ENCODE assay signal across 7 mouse cellular contexts in the genomic region with DNA sequence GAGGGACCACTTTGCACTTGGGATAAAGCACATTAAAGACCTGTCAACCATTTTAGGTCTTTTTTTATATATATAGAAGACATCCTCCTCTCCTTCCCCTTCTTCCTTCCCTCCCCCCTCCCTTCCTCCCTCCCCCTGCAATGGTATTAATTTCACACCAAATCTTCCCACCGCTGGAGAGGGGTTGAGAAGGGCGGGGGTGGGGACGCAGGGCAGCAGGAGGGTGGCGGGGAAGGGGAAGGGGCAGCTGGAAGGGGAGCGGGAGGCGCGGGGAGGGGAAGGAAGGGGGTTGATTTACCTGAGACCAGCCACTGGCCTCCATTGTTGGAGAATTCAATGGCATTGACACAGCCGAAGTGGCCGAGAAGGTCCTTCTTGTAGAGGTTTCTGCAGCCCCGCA. TPM values are rescaled to one million over a fixed set of nuclear protein-coding genes. Genes with fewer than 3 reads are reported as not detected.
DNase-seq lines count a peak whose midpoint lies in the region; ATAC-seq and TF ChIP-seq lines count a peak whose summit lies in the region.

No protein-coding gene starts in this region.

- ATAC-seq in intestine, embryonic 14.5 days (replicated peaks; ENCODE audit: low FRiP score, low TSS enrichment, low read depth), result no peak
- peak; percentile 35; the same call in 1 of the 2 replicates for ATAC-seq in neural tube, embryonic 14.5 days (ENCODE audit: low read depth)

- no peaks in the 10 kb centered on the region for H3K4me1 ChIP-seq in spleen, adult 2 months (ENCODE audit: control insufficient read depth, insufficient read depth, insufficient read length)
- H3K4me1 ChIP-seq in cortical plate, adult 2 months (ENCODE audit: control insufficient read depth, insufficient read depth, low read length), result peaks cover 6% of the 10 kb centered on the region; the same call in 1 of the 2 replicates
- H3K4me1 ChIP-seq in intestine, embryonic 14.5 days (replicated peaks; ENCODE audit: control insufficient read depth, insufficient read depth, low read length), result peaks cover 9% of the 10 kb centered on the region; the same call in 1 of the 2 replicates
- peaks cover 18% of the 10 kb centered on the region; the same call in 1 of the 2 replicates for H3K4me1 ChIP-seq in neural tube, embryonic 14.5 days (ENCODE audit: control insufficient read depth, insufficient read depth, low read length)

- H3K4me3 ChIP-seq in spleen, adult 2 months (ENCODE audit: extremely low read depth, insufficient read depth, insufficient read length), result peak overlapping the region; percentile 92
- H3K4me3 ChIP-seq in cortical plate, adult 2 months (ENCODE audit: insufficient read depth, low read length), result peak overlapping the region; percentile 92
- peak overlapping the region; percentile 88 for H3K4me3 ChIP-seq in intestine, embryonic 14.5 days (ENCODE audit: low read depth, low read length)
- peak overlapping the region; percentile 93 for H3K4me3 ChIP-seq in neural tube, embryonic 14.5 days (ENCODE audit: low read depth, low read length)

- 2% methylated on average over 9 of the region's 10 CpGs for WGBS in spleen, adult 2 months
- WGBS in intestine, embryonic 14.5 days, result 2% methylated on average over 9 of the region's 10 CpGs
- WGBS in neural tube, embryonic 14.5 days, result 1% methylated on average over 10 of the region's 10 CpGs

- H3K9ac ChIP-seq in intestine, embryonic 14.5 days (ENCODE audit: low read length), result peak overlapping the region; percentile 82
- peak overlapping the region; percentile 90 for H3K9ac ChIP-seq in neural tube, embryonic 14.5 days (replicated peaks; ENCODE audit: low read depth, low read length)

- H3K36me3 ChIP-seq in spleen, adult 2 months (ENCODE audit: control insufficient read depth, insufficient read depth, low read length), result peaks cover 2% of the 10 kb centered on the region; the same call in 1 of the 2 replicates
- peaks cover 4% of the 10 kb centered on the region; the same call in 1 of the 2 replicates for H3K36me3 ChIP-seq in intestine, embryonic 14.5 days (ENCODE audit: control insufficient read depth, insufficient read depth, low read length)
- no peaks in the 10 kb centered on the region for H3K36me3 ChIP-seq in neural tube, embryonic 14.5 days (ENCODE audit: control insufficient read depth, insufficient read depth, low read length)

- no peaks in the 10 kb centered on the region for H3K27me3 ChIP-seq in spleen, adult 2 months (ENCODE audit: control insufficient read depth, insufficient read depth, low read length)
- H3K27me3 ChIP-seq in intestine, embryonic 14.5 days (replicated peaks; ENCODE audit: control insufficient read depth, insufficient read depth, low read length), result no peaks in the 10 kb centered on the region
- H3K27me3 ChIP-seq in neural tube, embryonic 14.5 days (ENCODE audit: control insufficient read depth, insufficient read depth, low read length), result no peaks in the 10 kb centered on the region

- peak overlapping the region; percentile 64 for H3K27ac ChIP-seq in spleen, adult 2 months (ENCODE audit: insufficient read depth, low read length)
- H3K27ac ChIP-seq in cortical plate, adult 2 months (ENCODE audit: insufficient read depth, low read length), result peak overlapping the region; percentile 92
- H3K27ac ChIP-seq in intestine, embryonic 14.5 days (ENCODE audit: low read depth), result peak overlapping the region; percentile 94
- peak overlapping the region; percentile 94 for H3K27ac ChIP-seq in neural tube, embryonic 14.5 days (ENCODE audit: low read depth, low read length)

- peak overlapping the region; percentile 58 for H3K4me2 ChIP-seq in intestine, embryonic 14.5 days (ENCODE audit: low read length)
- peak overlapping the region; percentile 49 for H3K4me2 ChIP-seq in neural tube, embryonic 14.5 days (ENCODE audit: low read depth, low read length)

- no peaks in the 10 kb centered on the region for H3K9me3 ChIP-seq in intestine, embryonic 14.5 days (ENCODE audit: control insufficient read depth, low read length)
- H3K9me3 ChIP-seq in neural tube, embryonic 14.5 days (ENCODE audit: control insufficient read depth, low read length), result no peaks in the 10 kb centered on the region

- TF ChIP-seq CTCF in spleen, adult 2 months (IDR thresholded peaks at IDR 0.05; ENCODE audit: extremely low read depth, insufficient read depth, insufficient read length, insufficient replicate concordance), result no peak
- no peak for TF ChIP-seq CTCF in cortical plate, adult 2 months (IDR thresholded peaks at IDR 0.05; ENCODE audit: extremely low read depth, insufficient read depth, low read length)

- DNase-seq in spleen, adult 2 months (ENCODE audit: low read depth in 1 of 2, low spot score in 2 of 2), result no peak
- DNase-seq in spleen, adult 18-20 months, result no peak
- no peak for DNase-seq in intestine, embryonic 14.5 days (ENCODE audit: low spot score)
- no peak for DNase-seq in right cerebral cortex, postnatal 36 days (ENCODE audit: low spot score in 2 of 2)
- DNase-seq in adrenal gland, adult 18-20 months (ENCODE audit: low spot score in 2 of 2), result no peak

- no peak for TF ChIP-seq POLR2A in spleen, adult 2 months (IDR thresholded peaks at IDR 0.05; ENCODE audit: low read depth, low read length)
- no peak for TF ChIP-seq POLR2A in cortical plate, adult 2 months (IDR thresholded peaks at IDR 0.05; ENCODE audit: extremely low read depth, insufficient read depth, low read length)

RNA-seq across cellular contexts. Expression of a gene that starts 0.5 kb away (rescaled TPM):
- polyA plus RNA-seq in spleen, adult 2 months (2012; rRNA removed), result 14.6 and 18.5 TPM in 2 replicates
- 49.4 and 51.2 TPM in 2 replicates for polyA plus RNA-seq in cortical plate, adult 2 months (2012; rRNA removed)
- polyA plus RNA-seq in intestine, embryonic 14.5 days (2014; fragmentation: Nextera tagmentation; extraction: Ambion mirVana), result 11.4 and 11.6 TPM in 2 replicates
- 25.3 and 25.6 TPM in 2 replicates for polyA plus RNA-seq in neural tube, embryonic 14.5 days (2014; fragmentation: Nextera tagmentation; extraction: Ambion mirVana)
- total RNA-seq in adrenal gland, adult 18-20 months (2021), result 10 to 100 TPM; 30.6 to 33.7 TPM

RNA-seq across cellular contexts. Expression of a gene that starts 27.0 kb away (rescaled TPM):
- polyA plus RNA-seq in spleen, adult 2 months (2012; rRNA removed), result 7.7 and 8.0 TPM in 2 replicates
- polyA plus RNA-seq in cortical plate, adult 2 months (2012; rRNA removed), result 128 and 146 TPM in 2 replicates
- polyA plus RNA-seq in intestine, embryonic 14.5 days (2014; fragmentation: Nextera tagmentation; extraction: Ambion mirVana), result 29.4 and 36.5 TPM in 2 replicates
- polyA plus RNA-seq in neural tube, embryonic 14.5 days (2014; fragmentation: Nextera tagmentation; extraction: Ambion mirVana), result 60.9 and 63.6 TPM in 2 replicates
- 10 to 100 TPM; 20.5 to 22.3 TPM for total RNA-seq in adrenal gland, adult 18-20 months (2021)
